Mouse (Mus musculus) brown adipose tissue, adult 24 weeks (tissue): ENCODE data around the gene Ttc6. TPM values are rescaled to one million over a fixed set of nuclear protein-coding genes. Genes with fewer than 3 reads are reported as not detected.

Source experiments
- H3K27ac ChIP-seq: fragments of 200-500 bp; replicated peaks from 2 replicates; pipeline ENCODE4 v1.5.1; 2012; ENCODE audit warnings: low read depth, mild to moderate bottlenecking, low read length
- H3K4me1 ChIP-seq: fragments of 200-500 bp; 2 replicates; pipeline ENCODE4 v1.6.1; 2012; ENCODE audit warnings: low read length, mixed read lengths; ENCODE audit not compliant: control insufficient read depth, insufficient read depth, insufficient read length
- H3K4me3 ChIP-seq: fragments of 200-500 bp; 2 replicates; pipeline ENCODE4 v1.5.1; 2012; ENCODE audit warnings: low read depth, mild to moderate bottlenecking, low read length, moderate library complexity; ENCODE audit not compliant: insufficient read depth
- polyA plus RNA-seq: library from polyadenylated mRNA; stranded (reverse); fragments of >200 nt; gene quantifications from 2 replicates; pipeline ENCODE4 v1.2.4, GENCODE M21; 2012; ENCODE audit not compliant: missing spikeins, insufficient read depth, insufficient read length

The Ttc6 gene
- polyA plus RNA-seq, 1 experiment = not detected

DNA sequence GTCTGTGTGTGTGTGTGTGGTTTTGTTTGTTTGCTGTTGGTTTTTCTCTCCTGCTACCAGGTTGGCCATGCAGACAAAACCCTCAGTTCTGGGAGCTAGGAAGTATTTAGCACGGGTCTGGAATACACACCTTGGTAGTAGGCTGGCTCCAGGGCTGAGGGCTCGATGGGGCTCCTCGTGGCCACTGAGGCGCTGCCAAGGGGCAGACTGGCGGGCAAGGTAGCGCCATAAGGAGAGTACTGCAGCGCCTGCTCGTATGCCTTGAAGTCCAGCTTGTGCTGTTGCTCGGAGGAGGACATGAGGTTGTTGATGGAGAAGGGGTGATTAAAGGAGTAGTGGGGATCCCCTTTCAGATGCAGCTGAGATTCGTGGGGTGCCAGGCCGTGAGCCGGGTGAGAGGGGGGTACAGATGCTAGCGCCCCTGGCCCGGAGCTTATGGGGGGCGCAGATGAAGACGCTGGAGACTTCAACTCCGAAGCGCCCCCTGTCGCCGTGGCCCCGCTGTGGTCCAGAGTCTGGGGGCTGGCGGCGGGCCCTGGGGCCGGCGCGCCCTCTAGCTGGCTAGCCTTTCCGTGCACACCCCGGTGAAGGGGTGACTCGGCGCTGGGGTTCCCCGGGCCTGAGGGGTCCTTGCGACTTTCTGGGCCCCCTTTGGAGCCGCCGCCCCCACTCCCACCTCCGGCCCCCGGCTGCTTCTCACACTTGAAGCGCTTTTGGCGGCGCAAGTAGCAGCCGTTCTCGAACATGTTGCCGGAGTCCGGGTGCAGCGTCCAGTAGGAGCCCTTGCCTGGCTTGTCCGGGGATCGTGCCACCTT, 21.8 kb upstream of the Ttc6 start:
- Histone ChIP-seq H3K27ac (no peak overlapping the region), H3K4me1 (no peaks in the 10 kb centered on the region; the same call in 1 of the 2 replicates), H3K4me3 (no peak overlapping the region)

DNA sequence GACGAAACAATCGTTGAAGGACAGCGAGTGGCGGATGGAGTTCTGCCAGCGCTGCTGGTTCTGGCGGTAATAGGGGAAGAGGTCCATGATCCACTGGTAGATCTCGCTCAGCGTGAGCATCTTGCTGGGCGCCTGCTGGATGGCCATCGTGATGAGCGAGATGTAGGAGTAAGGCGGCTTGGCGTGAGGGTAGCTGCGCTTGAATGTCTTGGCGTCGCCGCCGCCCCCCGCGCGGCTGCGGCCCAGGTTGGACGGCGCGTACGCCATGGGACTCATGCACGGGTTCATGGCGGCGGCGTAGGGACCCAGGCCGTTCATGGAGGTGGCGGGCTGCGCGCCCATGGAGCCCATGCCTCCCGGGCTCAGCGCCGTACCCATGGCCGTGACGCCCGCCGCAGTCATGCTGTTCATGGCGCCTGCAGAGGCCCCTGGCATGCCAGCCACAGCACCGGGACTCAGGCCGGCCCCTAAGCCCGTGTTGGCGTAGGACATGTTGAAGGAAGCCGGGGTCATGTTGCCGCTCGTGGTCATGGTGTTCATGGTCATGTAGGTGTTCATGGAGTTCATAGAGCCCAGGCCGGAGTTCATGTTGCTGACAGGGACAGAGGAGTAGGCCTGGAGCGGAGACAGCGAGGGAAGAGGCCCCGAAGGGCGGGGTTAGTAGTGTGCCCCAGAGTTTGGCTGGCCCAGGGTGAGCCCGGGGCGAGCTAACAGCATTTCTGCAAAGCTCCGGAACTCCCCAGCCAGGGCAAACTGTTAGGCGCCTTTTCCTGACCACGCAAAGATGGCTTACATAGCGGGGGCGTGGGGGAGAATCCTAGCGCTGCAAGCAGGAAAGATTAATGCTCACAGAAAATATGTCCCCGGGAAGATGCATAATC, 20.9 kb upstream of the Ttc6 start:
- no peak overlapping the region for H3K27ac ChIP-seq
- H3K4me1 ChIP-seq = no peaks in the 10 kb centered on the region; the same call in 1 of the 2 replicates
- no peak overlapping the region for H3K4me3 ChIP-seq

DNA sequence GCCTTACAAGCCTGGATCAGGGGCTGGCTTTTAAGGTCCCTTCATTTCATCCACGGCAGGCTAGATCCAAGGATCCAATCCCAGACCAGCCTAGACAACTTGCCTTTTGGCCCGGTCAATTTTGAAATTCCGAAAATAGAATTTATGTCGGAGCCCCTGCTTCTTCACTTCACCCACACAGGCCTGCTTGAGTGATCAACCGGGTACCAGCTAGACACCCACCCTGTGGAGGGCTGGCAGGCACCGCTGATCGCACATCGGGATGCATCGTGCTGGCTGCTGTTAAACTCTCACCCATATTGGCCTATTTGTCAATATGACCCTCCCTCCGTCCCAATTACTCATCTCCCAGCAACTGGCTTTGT, 20.3 kb upstream of the Ttc6 start:
- no peaks in the 10 kb centered on the region; the same call in 1 of the 2 replicates for H3K4me1 ChIP-seq
- no peak overlapping the region for H3K27ac ChIP-seq
- no peak overlapping the region for H3K4me3 ChIP-seq

DNA sequence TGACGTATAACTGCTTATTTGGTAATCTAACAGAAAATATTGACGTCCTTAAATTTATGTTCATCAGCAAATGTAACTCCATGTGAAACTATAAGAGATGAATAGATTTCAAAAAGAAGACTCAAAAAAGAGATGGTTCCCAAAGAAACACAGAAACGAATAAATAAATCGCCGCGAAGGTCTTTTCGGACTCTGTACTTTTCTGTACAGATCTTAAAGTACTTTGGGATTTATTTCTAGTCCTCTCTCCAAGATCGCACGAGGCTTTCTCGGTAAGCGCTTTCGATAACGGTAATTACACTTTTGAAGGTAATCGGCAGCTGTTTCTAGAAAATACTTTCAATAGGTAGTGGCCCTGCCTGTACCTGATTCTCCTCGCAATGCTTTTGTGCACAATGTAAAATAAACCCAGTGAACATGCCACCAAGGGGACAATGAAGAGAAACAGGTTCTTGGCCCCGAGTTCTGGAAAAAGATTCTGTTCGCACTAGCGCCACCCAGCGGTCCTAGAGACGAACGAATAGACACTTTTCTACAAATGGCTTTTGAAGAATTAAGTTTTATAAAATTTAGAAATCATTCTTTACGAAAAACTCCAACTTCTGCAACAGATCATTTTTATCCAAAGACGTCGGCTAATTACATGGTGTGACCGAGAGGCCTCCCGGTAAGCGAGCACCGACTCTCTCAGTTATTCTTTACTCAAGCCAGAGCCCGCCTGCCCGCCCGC, 19.1 kb upstream of the Ttc6 start:
- peak overlapping the region; percentile 48 for H3K4me3 ChIP-seq
- no peaks in the 10 kb centered on the region; the same call in 1 of the 2 replicates for H3K4me1 ChIP-seq
- no peak overlapping the region for H3K27ac ChIP-seq

DNA sequence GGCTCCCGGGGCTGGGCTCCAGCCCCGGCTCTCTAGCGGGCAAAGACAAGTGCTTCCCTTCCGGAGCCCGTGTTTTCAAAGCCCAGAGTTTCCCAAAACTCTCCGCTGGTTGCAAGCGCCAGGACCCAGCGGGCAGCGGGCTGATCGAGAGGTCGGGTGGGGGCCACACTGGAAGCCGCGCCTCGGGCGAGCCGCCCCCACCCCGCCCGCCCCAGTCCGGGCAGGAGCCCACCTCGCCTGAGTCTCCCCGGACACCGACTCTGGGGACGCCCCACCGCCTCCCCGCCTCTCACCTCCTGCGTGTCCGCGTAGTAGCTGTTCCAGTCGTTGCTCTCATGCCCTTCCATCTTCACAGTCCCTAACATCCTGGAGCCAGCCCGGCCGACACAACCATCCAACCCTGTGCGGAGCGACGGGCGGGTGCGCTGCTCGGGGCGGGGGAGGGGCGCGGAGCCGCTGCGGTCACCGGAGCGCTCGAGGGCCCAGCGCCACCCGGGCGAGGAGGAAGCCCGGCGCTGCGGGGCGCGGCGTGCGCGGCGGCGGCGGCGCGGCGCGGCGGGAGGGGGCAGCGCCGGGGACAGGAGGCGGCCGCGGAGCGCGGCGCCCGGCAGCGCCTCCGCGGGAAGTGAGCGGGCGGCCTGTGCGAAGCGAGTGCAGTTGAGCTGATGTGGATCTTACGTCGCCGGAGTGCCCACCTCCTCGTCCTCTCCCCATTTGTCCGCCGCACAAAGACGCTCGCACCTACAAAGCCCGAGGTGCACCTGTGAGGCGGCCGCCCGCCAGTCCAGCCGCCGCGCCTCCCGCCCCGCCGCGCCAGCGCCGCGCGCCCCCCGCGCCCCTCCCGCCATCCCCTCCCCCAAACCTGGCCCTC, 18.3 kb upstream of the Ttc6 start:
- Histone ChIP-seq H3K4me3 (peak overlapping the region; percentile 33; the same call in 1 of the 2 replicates), H3K4me1 (no peaks in the 10 kb centered on the region; the same call in 1 of the 2 replicates), H3K27ac (no peak overlapping the region)

DNA sequence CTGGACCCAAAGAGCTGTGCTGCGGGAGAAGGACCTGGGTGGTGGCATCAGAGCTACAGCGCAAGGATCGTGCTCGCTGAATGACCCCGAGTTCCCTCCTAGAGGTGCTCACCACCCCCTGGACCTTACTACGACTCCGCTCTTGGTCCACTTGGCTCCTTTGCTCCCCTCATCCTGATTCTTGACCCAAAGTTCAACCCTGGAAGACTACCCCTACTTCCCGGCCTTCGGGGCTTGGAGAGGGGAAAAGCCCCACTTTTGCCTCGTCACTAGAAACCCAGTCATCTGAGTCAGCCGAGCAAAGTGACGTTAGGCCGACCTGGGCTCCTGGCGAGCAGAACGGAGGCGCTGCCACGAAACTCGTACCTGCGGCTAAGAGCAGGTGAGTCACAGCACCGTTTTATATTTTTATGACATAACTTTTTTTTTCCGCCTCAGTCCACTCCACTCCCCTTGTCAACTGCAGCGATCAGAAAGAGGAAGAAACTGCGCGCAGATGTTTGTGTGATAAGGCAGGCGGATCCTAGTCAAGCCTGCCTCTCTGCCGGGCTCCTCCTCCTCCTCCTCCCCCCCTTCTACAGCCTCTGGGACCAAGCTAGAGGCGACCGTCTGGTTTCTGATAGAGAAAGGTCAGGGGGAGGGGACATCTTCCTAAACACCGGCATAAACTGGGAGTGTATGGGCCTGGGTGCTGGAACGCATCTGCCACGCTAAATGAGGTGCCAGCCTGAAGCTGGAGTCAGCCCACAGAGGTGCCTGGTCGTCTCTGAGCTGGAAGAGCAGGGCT, 17.3 kb upstream of the Ttc6 start, which contains the start of gene Foxa1:
Gene Foxa1 (minus strand): TSS at position 502 of the 787 bp plus-strand sequence.
- Histone ChIP-seq H3K4me3 (peak within 1 kb of the TSS; percentile 24; the same call in 1 of the 2 replicates), H3K4me1 (no peaks in the 10 kb centered on the region; the same call in 1 of the 2 replicates), H3K27ac (no peak within 1 kb of the TSS)

DNA sequence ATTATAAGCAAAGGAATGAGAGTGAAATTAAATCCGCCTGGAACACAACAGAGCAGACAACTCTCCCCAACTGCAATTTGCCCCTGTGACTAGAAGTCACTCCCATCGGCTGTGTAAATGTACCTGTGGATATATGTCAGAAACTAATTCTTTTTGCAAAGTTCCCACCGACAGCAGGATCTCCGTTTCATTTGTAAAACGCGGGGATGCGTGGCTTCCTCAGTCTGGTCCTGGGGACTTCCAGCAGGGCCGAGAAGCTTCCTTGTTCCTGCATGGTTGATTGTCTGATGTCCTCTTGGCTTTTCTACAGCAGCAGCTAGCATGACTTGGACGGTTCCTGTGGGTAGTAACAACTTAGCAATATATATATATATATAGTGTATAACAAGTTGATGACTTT, 16.0 kb upstream of the Ttc6 start:
- Histone ChIP-seq H3K4me1 (no peaks in the 10 kb centered on the region; the same call in 1 of the 2 replicates), H3K27ac (no peak overlapping the region), H3K4me3 (no peak overlapping the region)

DNA sequence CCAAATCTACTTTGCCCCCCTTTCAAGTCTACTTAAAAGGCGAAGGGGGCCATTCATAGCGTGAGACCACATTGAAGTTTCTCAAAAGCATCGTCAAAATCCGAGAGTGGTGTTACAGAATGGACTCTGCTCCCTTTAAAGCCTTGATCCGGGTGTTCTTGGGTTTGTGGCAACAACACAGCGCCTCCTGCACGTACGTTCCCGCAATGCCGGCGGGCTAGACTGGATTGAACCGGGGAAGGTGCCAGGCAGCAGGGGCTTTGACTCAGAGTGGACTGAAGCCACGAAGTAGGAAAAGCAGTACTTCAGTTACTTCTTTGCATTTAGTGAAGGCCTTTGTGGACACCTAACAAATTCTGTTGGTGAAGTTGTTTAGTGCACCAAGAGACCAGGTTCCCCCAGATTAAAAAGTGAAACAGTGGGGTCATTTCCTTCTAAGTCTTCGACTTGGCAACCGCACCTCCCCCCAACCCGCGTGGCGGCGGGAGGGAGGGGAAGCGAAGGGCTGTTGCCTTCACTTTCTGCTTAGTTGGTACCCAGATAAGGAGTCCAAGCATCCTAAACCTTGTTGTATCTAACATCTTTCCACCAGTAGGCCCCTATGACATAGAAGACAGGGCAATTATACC, 15.4 kb upstream of the Ttc6 start:
- Histone ChIP-seq H3K4me3 (no peak overlapping the region), H3K4me1 (no peaks in the 10 kb centered on the region; the same call in 1 of the 2 replicates), H3K27ac (no peak overlapping the region)

DNA sequence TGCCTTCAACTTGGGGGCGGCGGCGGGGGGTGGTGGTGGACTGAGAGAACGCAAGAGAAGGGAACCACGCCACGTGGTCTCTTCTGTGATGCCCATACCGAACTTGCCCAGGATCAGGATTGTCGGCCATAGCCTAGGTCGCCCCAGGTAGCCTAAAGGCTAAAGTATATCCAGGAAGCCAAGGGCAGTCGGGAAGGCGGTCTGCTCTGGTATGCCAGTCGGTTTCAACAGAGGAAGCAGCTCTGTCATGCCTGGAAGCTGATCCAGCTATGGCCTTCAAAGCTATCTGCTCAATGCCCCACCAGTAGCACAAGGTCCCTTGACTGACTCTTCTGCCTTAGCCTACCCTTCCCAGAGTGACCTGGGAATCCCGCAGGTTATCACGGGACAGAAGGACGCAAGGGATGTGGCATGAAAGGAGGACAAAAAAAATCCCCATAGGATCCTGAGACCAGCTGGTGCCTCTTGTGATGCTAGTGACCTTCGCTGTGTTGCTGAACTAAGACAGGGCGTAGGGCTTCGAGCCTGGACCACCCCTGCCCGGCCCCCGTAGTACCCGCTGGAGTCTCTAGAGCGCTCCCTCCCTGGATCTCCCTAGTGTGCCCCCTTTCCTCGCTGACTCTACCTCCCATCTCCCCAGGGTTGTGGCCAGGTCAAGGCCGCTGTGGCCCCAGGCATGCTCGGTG, 14.8 kb upstream of the Ttc6 start:
- no peak overlapping the region for H3K4me3 ChIP-seq
- H3K4me1 ChIP-seq = no peaks in the 10 kb centered on the region; the same call in 1 of the 2 replicates
- H3K27ac ChIP-seq = no peak overlapping the region

DNA sequence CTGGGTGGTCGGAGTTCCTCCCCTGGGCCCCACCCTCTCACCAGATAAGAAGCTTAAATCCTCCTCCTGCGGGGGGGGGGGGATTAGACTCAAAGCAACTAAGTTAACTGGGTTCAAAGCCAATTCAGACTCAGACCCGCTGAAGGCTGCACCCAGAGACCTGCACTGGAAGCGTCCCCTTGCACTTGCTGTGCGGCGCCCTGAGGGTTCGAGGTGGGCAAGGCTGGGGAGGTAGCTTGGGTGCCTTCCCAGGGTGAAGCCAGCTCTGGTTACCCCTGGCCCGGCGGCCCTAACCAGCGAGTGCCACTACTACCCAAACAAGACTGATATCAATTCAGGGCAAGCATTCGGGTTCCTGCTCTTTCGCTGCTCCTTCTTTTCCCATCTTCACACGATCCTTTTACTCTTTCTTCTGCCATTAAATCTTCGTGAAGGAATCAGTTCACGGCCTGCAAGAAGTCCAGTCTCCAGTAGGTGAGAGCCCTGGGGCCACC, 14.2 kb upstream of the Ttc6 start:
- Histone ChIP-seq H3K4me1 (no peaks in the 10 kb centered on the region; the same call in 1 of the 2 replicates), H3K27ac (no peak overlapping the region), H3K4me3 (no peak overlapping the region)

DNA sequence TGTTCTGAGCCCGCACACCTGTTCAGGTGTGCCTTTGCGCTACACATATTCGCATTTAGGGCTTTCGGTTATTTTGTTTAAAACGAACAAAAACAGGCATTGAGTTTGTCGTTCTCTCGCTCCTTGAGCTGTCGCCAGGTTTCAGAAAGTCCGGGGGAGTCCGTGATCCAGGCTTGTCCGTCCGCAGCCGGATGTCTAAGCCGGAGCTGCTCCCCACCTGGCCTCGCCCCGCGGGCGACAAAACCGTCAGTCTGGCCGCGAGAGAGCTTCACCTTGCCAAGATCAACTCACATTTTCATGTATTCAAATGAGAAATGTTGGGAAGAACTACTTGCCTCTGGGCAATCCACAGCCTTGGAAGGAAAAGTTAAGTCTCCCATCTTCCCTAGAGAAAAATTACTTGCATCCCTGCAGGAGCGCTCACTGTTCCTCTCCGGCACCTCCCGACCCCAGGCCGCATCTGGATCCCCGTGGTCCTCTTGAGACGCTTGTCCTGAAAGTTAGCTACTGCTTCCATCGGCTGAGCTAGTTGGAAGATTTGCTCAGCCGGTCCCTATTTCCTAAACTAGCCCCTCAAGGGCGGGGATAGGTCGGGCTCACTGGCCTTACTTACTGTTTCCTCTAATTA, 13.6 kb upstream of the Ttc6 start:
- no peak overlapping the region for H3K27ac ChIP-seq
- no peak overlapping the region for H3K4me3 ChIP-seq
- no peaks in the 10 kb centered on the region; the same call in 1 of the 2 replicates for H3K4me1 ChIP-seq

DNA sequence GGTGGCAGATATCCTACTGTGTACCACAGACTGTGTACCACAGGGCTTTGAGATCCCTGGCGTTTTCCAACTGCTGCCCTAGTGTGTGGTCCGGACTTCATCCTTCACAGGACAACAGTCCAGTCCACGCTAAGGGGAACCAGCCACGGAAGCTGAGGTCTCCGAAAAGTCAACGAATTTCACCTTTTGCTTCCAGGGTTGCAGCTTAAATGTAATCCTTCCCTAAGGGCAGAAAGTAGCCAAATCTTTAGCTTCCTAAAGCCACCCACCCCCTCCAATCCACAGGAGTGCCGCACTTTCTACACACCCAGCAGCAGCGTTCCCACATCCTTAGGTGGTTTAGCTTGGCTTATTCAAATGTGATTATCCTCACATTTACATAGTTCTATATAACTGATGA, 13.0 kb upstream of the Ttc6 start:
- H3K4me3 ChIP-seq = no peak overlapping the region
- H3K4me1 ChIP-seq = no peaks in the 10 kb centered on the region
- no peak overlapping the region for H3K27ac ChIP-seq
